Comparison of ENCODE assay signal across 7 mouse cellular contexts in the genomic region with DNA sequence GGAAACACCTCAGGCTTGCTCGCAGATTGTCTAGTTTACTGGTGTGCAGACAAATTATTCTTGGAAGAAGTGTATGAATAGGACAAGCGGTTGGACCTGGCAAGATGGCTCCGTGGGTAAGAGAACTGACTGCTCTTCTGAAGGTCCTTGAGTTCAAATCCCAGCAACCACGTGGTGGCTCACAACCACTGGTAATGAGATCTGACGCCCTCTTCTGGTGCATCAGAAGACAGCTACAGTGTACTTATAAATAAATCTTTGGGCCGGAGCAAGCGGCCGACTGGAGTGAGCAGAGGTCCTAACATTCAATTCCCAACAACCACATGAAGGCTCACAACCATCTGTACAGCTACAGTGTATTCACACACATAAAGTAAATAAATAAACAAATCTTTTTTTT. TPM values are rescaled to one million over a fixed set of nuclear protein-coding genes. Genes with fewer than 3 reads are reported as not detected.
A peak's percentile ranks its signal among the peaks of the same experiment; 100 is the strongest.
DNase-seq lines count a peak whose midpoint lies in the region; ATAC-seq and TF ChIP-seq lines count a peak whose summit lies in the region.
"Not testable (repeated sequence)": the region's sequence is repeated elsewhere in the genome, so short reads cannot be mapped to it uniquely, and the experiment has no call there.

No protein-coding gene starts in this region.

- peaks cover 0 to 12% of the 10 kb centered on the region in 2 experiments; a peak in 2 of 4 replicates for H3K4me1 ChIP-seq in CH12.LX (ENCODE audit: control insufficient read depth in 1 of 2, insufficient read depth in 2 of 2)
- not testable (repeated sequence) for H3K4me1 ChIP-seq in intestine, postnatal 0 days (replicated peaks; ENCODE audit: control insufficient read depth, insufficient read depth, low read length); liver, postnatal 0 days (ENCODE audit: insufficient read depth)

- H3K36me3 ChIP-seq in CH12.LX (replicated peaks in 1 of 2; ENCODE audit: control insufficient read depth in 1 of 2, insufficient read depth in 1 of 2, low read length in 1 of 2): peaks cover 20 to 40% of the 10 kb centered on the region in 2 experiments
- peaks cover 15% of the 10 kb centered on the region for H3K36me3 ChIP-seq in intestine, postnatal 0 days (ENCODE audit: control insufficient read depth, insufficient read depth)
- H3K36me3 ChIP-seq in liver, postnatal 0 days (replicated peaks; ENCODE audit: insufficient read depth, low read length): peaks cover 22% of the 10 kb centered on the region

- not testable (repeated sequence) for H3K79me2 ChIP-seq in CH12.LX (replicated peaks; ENCODE audit: control insufficient read depth, extremely low read depth, insufficient read depth, poor library complexity, severe bottlenecking)

- WGBS in intestine, postnatal 0 days: 70% methylated on average over 8 of the region's 8 CpGs
- WGBS in liver, postnatal 0 days (ENCODE audit: insufficient replicate concordance): 68% methylated on average over 8 of the region's 8 CpGs

- H3K4me3 ChIP-seq in CH12.LX (replicated peaks in 1 of 3; ENCODE audit: low read depth in 2 of 3, low read length in 2 of 3, poor library complexity in 1 of 3); intestine, postnatal 0 days (ENCODE audit: low read depth, low read length); liver, postnatal 0 days (ENCODE audit: low read depth, low read length): not testable (repeated sequence)

- TF ChIP-seq RAD21 in CH12.LX (IDR thresholded peaks at IDR 0.05; ENCODE audit: low read depth, low read length): not testable (repeated sequence)

- ATAC-seq in intestine, postnatal 0 days; liver, postnatal 0 days: not testable (repeated sequence)

- TF ChIP-seq CTCF in CH12.LX (conservative IDR thresholded peaks at IDR 0.05 in 1 of 2, IDR thresholded peaks at IDR 0.05 in 1 of 2; ENCODE audit: low read depth in 2 of 2, low read length in 2 of 2): peak in 1 of 2 experiments; percentile 33; a peak in 1 of 4 replicates
- peak; percentile 34 for TF ChIP-seq CTCF in intestine, postnatal 0 days (IDR thresholded peaks at IDR 0.05; ENCODE audit: low read depth)
- 0 out of 2 replicates have a peak, but pooled peaks have one; percentile 14 for TF ChIP-seq CTCF in liver, postnatal 0 days (IDR thresholded peaks at IDR 0.05; ENCODE audit: low read depth)

- not testable (repeated sequence) for H3K27ac ChIP-seq in CH12.LX (ENCODE audit: insufficient read depth, low read depth); intestine, postnatal 0 days (ENCODE audit: low read depth, low read length); liver, postnatal 0 days (ENCODE audit: low read depth)

- dilution Hi-C loops in CH12.LX (cut with MboI; ENCODE audit: extremely low pct_ligation_motif_present, extremely low pct_unique_long_range_greater_than_20kb, low sequenced_read_pairs): not testable (repeated sequence)

- not testable (repeated sequence) for H3K9me3 ChIP-seq in CH12.LX (replicated peaks; ENCODE audit: low read length); intestine, postnatal 0 days (ENCODE audit: control insufficient read depth); liver, postnatal 0 days (ENCODE audit: low read length)

- TF ChIP-seq POLR2A in CH12.LX (IDR thresholded peaks at IDR 0.05; ENCODE audit: low read depth, low read length): not testable (repeated sequence)

- not testable (repeated sequence) for H3K27me3 ChIP-seq in CH12.LX (replicated peaks); intestine, postnatal 0 days (replicated peaks; ENCODE audit: control insufficient read depth, insufficient read depth, low read length); liver, postnatal 0 days (ENCODE audit: insufficient read depth, low read length)

- H3K4me2 ChIP-seq in CH12.LX (ENCODE audit: insufficient read depth, low read depth, poor library complexity, severe bottlenecking); intestine, postnatal 0 days (replicated peaks; ENCODE audit: low read depth); liver, postnatal 0 days (ENCODE audit: low read depth, low read length): not testable (repeated sequence)

- in situ Hi-C loops in CH12.LX (cut with MboI; ENCODE audit: low pct_ligation_motif_present, low pct_unique_long_range_greater_than_20kb, low sequenced_read_pairs): not testable (repeated sequence)

- DNase-seq in A20 (ENCODE audit: low read depth, low spot score) (peak; percentile 36), CH12.LX (ENCODE audit: extremely low read depth) (peak; percentile 10), NIH3T3 (ENCODE audit: low read depth) (peak; percentile 4)
- peak; percentile 28 for DNase-seq in cerebellum, adult 11-12 months
- not testable (repeated sequence) for DNase-seq in liver, postnatal 0 days
- DNase-seq in retina, embryonic 14.5 days (ENCODE audit: low spot score): peak; percentile 2

- not testable (repeated sequence) for TF ChIP-seq EP300 in CH12.LX (IDR thresholded peaks at IDR 0.05; ENCODE audit: low read length); liver, postnatal 0 days (IDR thresholded peaks at IDR 0.05; ENCODE audit: low read depth)

- H3K9ac ChIP-seq in CH12.LX (ENCODE audit: insufficient read depth, low read depth); intestine, postnatal 0 days (ENCODE audit: low read depth, low read length); liver, postnatal 0 days (replicated peaks): not testable (repeated sequence)

TF ChIP-seq in CH12.LX, 34 proteins besides CTCF, POLR2A, EP300 and RAD21:
- peak; percentile 56; the same call in 1 of the 2 replicates for TF ChIP-seq MYC (IDR thresholded peaks at IDR 0.05; ENCODE audit: low read depth, low read length)
TF ChIP-seq in CH12.LX: peak in this region for 1; not testable (repeated sequence) for 33.

RNA-seq across cellular contexts. Expression of a gene that starts 0.8 kb away (rescaled TPM):
- total RNA-seq in CH12.LX (2012; rRNA removed) (34.7 and 36.1 TPM in 2 replicates), CH12.LX (2014; rRNA removed) (59.7 and 69.6 TPM in 2 replicates)
- 30.0 and 35.0 TPM in 2 replicates for polyA plus RNA-seq in CH12.LX (2012; ENCODE audit: insufficient read length, low read depth)
- polyA plus RNA-seq in intestine, postnatal 0 days (2015; fragmentation: Nextera tagmentation; extraction: Ambion mirVana): 48.0 and 51.8 TPM in 2 replicates
- polyA plus RNA-seq in liver, postnatal 0 days (2015; fragmentation: Nextera tagmentation; extraction: Ambion mirVana): 35.6 and 39.6 TPM in 2 replicates

RNA-seq across cellular contexts. Expression of a gene that starts 6.7 kb away (rescaled TPM):
- 43.1 and 47.8 TPM in 2 replicates for total RNA-seq in CH12.LX (2012; rRNA removed)
- total RNA-seq in CH12.LX (2014; rRNA removed): 42.7 and 46.4 TPM in 2 replicates
- polyA plus RNA-seq in CH12.LX (2012; ENCODE audit: insufficient read length, low read depth): 43.3 and 48.8 TPM in 2 replicates
- 31.6 and 32.6 TPM in 2 replicates for polyA plus RNA-seq in intestine, postnatal 0 days (2015; fragmentation: Nextera tagmentation; extraction: Ambion mirVana)
- 16.5 and 17.1 TPM in 2 replicates for polyA plus RNA-seq in liver, postnatal 0 days (2015; fragmentation: Nextera tagmentation; extraction: Ambion mirVana)

RNA-seq across cellular contexts. Expression of a gene that starts 37.0 kb away (rescaled TPM):
- total RNA-seq in CH12.LX (2012; rRNA removed) (98.5 and 110 TPM in 2 replicates), CH12.LX (2014; rRNA removed) (99.0 and 103 TPM in 2 replicates)
- 77.7 and 95.4 TPM in 2 replicates for polyA plus RNA-seq in CH12.LX (2012; ENCODE audit: insufficient read length, low read depth)
- polyA plus RNA-seq in intestine, postnatal 0 days (2015; fragmentation: Nextera tagmentation; extraction: Ambion mirVana): 69.1 and 72.4 TPM in 2 replicates
- 29.4 and 30.9 TPM in 2 replicates for polyA plus RNA-seq in liver, postnatal 0 days (2015; fragmentation: Nextera tagmentation; extraction: Ambion mirVana)

RNA-seq across cellular contexts. Expression of a gene that starts 42.4 kb away (rescaled TPM):
- total RNA-seq in CH12.LX (2012; rRNA removed): 0.13 and 0.17 TPM in 2 replicates
- total RNA-seq in CH12.LX (2014; rRNA removed): 0.42 and 0.57 TPM in 2 replicates
- 0.11 and 0.14 TPM in 2 replicates for polyA plus RNA-seq in CH12.LX (2012; ENCODE audit: insufficient read length, low read depth)
- polyA plus RNA-seq in intestine, postnatal 0 days (2015; fragmentation: Nextera tagmentation; extraction: Ambion mirVana): 17.6 and 18.3 TPM in 2 replicates
- 10.0 and 11.3 TPM in 2 replicates for polyA plus RNA-seq in liver, postnatal 0 days (2015; fragmentation: Nextera tagmentation; extraction: Ambion mirVana)
